ENCODE assay signal across 23 mouse cellular contexts in genomic region chr2:148698571-148698970, GRCm38 (mm10). TPM values are rescaled to one million over a fixed set of nuclear protein-coding genes. Genes with fewer than 3 reads are reported as not detected.
A peak's percentile ranks its signal among the peaks of the same experiment; 100 is the strongest.
DNase-seq lines count a peak whose midpoint lies in the region; ATAC-seq lines count a peak whose summit lies in the region.
"Had no signal": no experiment of that assay in that cellular context is flagged by ENCODE, and none has a peak within 500 bp of the region (broad histone marks: within the 10 kb centered on the region; RNA-seq: fewer than 3 reads in every experiment).

No protein-coding gene starts in this region.

- peak; percentile 52; the same call in 1 of the 2 replicates for ATAC-seq in common myeloid progenitor, adult 5-6 weeks (replicated peaks; ENCODE audit: low read depth, poor library complexity, severe bottlenecking)
- 0 out of 2 replicates have a peak, but pooled peaks have one; percentile 42 for ATAC-seq in monocyte, adult 5-6 weeks (replicated peaks; ENCODE audit: insufficient number of reproducible peaks, low FRiP score, low TSS enrichment, poor library complexity, severe bottlenecking)
- ATAC-seq: forebrain, embryonic 13.5 days; intestine, postnatal 0 days; midbrain, embryonic 13.5 days had no signal

- DNase-seq in B cell, adult 2 months, result peak; percentile 27 to 31
- peak; percentile 76 for DNase-seq in ES-CJ7 (ENCODE audit: low read depth, low spot score)
- DNase-seq in right cerebral cortex, adult 2 months (ENCODE audit: low spot score in 2 of 2), result no peak
- DNase-seq in T-cell, adult 2 months (ENCODE audit: low spot score), result no peak
- no peak for DNase-seq in urinary bladder, postnatal 36 days (ENCODE audit: low spot score in 2 of 2)
- DNase-seq: adrenal gland, postnatal 10 days; cerebellum, adult 11 months; cerebellum, adult 9-10 months; gastrocnemius, postnatal 25 days; heart, adult 18-20 months; heart, postnatal 4 days; kidney, postnatal 25 days; lung, embryonic 14.5 days; right cerebral cortex, postnatal 14 days; spleen, adult 18-20 months had no signal

RNA-seq across cellular contexts. Expression of gene Gzf1, which starts 17.7 kb away (rescaled TPM):
- 14.1 and 20.6 TPM in 2 replicates for total RNA-seq in common myeloid progenitor, adult 5-6 weeks (2017)
- 24.9 to 31.9 TPM (median 29.6 TPM) in 3 replicates for total RNA-seq in monocyte, adult 5-6 weeks (2017)

RNA-seq across cellular contexts. Expression of gene Nxt1, which starts 26.2 kb away (rescaled TPM):
- total RNA-seq in common myeloid progenitor, adult 5-6 weeks (2017), result 34.9 and 40.3 TPM in 2 replicates
- 17.6 to 24.0 TPM (median 23.1 TPM) in 3 replicates for total RNA-seq in monocyte, adult 5-6 weeks (2017)

RNA-seq across cellular contexts. Expression of gene Napb, which starts 33.7 kb away (rescaled TPM):
- 1.1 and 2.1 TPM in 2 replicates for total RNA-seq in common myeloid progenitor, adult 5-6 weeks (2017)
- 0.32 to 0.78 TPM (median 0.57 TPM) in 3 replicates for total RNA-seq in monocyte, adult 5-6 weeks (2017)

RNA-seq across cellular contexts. Expression of gene Cstl1, which starts 51.6 kb away (rescaled TPM):
- total RNA-seq in common myeloid progenitor, adult 5-6 weeks (2017), result not detected in 2 replicates
- total RNA-seq in monocyte, adult 5-6 weeks (2017), result not detected in 3 replicates
- total RNA-seq: adrenal gland, postnatal 10 days; gastrocnemius, adult 18-20 months; gastrocnemius, postnatal 25 days; heart, adult 18-20 months; heart, postnatal 4 days; liver, adult 2 months; megakaryocyte-erythroid progenitor cell, adult 5-6 weeks had no signal

Comparison
In these comparisons a context has a peak if more than half of its experiments do, and no peak if none do; other contexts are left out.
1. DNase-seq: peak in B cell, adult 2 months (2 of 2) and ES-CJ7 (single experiment); none in right cerebral cortex, adult 2 months (0 of 2), T-cell, adult 2 months (single experiment) and urinary bladder, postnatal 36 days (0 of 2).